Mouse (Mus musculus) layer of hippocampus, adult 9-11 months (tissue): ENCODE data around the gene Olfr1157.

Source experiments
- DNase-seq: peaks from one replicate; pipeline ENCODE4 v3.0.0; 2022

Gene Olfr1157

DNA sequence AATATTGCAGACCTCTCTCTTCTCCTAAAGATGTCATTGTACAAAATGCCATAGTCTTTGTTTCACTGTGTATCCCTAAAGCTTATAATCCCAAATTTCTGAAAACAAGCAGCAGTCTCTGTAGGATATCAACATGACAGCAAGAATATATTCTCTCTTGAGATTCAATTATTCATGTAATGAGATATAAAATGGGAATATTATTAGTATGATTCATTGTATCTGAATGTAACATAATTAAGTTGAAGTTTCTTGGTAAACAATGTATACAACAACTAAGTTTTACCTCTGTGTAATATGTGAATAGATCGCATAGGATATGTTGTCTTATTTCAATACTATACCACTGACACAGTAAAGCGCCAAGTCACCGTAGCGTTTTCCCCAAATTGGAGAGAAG lies at the start of gene Olfr1157:
Gene Olfr1157 (minus strand): TSS at position 101 of the 400 bp plus-strand sequence.
- no peak for DNase-seq

GRCm38 (mm10) chr2:88007515-88008318 lies 39.6 kb upstream of the Olfr1157 start, which contains the start of gene Olfr1160:
Gene Olfr1160, minus strand, starts transcription at chr2:88008268.
- no peak for DNase-seq

DNA sequence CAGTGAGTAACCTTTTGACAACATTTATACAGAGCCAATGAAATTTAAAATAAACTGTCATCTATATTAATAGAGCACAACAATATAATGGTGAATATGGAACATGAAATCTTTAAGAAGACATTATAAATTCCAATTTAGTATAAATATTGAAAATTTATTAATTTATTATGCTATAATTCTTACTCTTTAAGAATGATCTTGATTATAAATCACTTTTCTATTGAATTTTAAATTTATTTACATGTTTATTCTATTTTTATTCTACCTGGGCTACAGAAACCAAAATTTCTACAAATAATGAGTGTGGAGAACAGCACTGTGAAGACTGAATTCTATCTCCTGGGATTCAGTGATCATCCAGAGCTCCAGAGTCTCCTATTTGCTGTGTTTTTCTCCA lies 21.7 kb upstream of the Olfr1157 start, which contains the start of gene Olfr1158:
Gene Olfr1158 (plus strand): TSS at position 301 of the 400 bp plus-strand sequence.
- DNase-seq = no peak

- DNase-seq = no peak
Measured at GRCm38 (mm10) chr2:87974563-87974962, 6.5 kb upstream of the Olfr1157 start, which contains the start of gene Olfr74. Gene Olfr74, minus strand, starts transcription at chr2:87974663.

GRCm38 (mm10) chr2:87953000-87953399 lies 15.1 kb downstream of the Olfr1157 start, which contains the start of gene Olfr1156:
Gene Olfr1156, minus strand, starts transcription at chr2:87953100.
- no peak for DNase-seq

- no peak for DNase-seq
Measured at GRCm38 (mm10) chr2:87945037-87945436, 23.1 kb downstream of the Olfr1157 start, which contains the start of gene Olfr1155. Gene Olfr1155, minus strand, starts transcription at chr2:87945137.
